Mouse (Mus musculus) heart, adult 11 months (tissue): ENCODE measurements around the gene Sema4d.
"Not testable (repeated sequence)": the region's sequence is repeated elsewhere in the genome, so short reads cannot be mapped to it uniquely, and the experiment has no call there.

ENCODE experiments used
- DNase-seq: peaks from one replicate; pipeline ENCODE4 v3.0.0; 2022

Sema4d gene

GRCm38 (mm10) chr13:51676641-51677040 is 116.9 kb downstream of the Sema4d start:
- DNase-seq = no peak

- not testable (repeated sequence) for DNase-seq
These were observed 125.4 kb downstream of the Sema4d start for GRCm38 (mm10) chr13:51668195-51668594.

GRCm38 (mm10) chr13:51663561-51663960 is 130.0 kb downstream of the Sema4d start:
- DNase-seq = no peak

GRCm38 (mm10) chr13:51659573-51659972 is 134.0 kb downstream of the Sema4d start:
- peak; percentile 44 for DNase-seq

- peak; percentile 86 for DNase-seq
These were observed 135.5 kb downstream of the Sema4d start for GRCm38 (mm10) chr13:51658094-51658493.

- peak; percentile 74 for DNase-seq
These were observed 136.9 kb downstream of the Sema4d start for GRCm38 (mm10) chr13:51656516-51657235.

- DNase-seq = peak; percentile 95
These were observed 139.6 kb downstream of the Sema4d start for GRCm38 (mm10) chr13:51653961-51654360.

GRCm38 (mm10) chr13:51653159-51653558 is 140.4 kb downstream of the Sema4d start:
- peak; percentile 69 for DNase-seq

- peak; percentile 99 for DNase-seq
These were observed 142.0 kb downstream of the Sema4d start, which contains the start of gene Secisbp2 for GRCm38 (mm10) chr13:51651408-51652064. TSS of gene Secisbp2 (plus strand) at chr13:51651697.

- DNase-seq = no peak
These were observed 143.8 kb downstream of the Sema4d start for GRCm38 (mm10) chr13:51649740-51650139.

- DNase-seq = no peak
These were observed 145.3 kb downstream of the Sema4d start for GRCm38 (mm10) chr13:51648237-51648636.

- no peak for DNase-seq
These were observed 145.8 kb downstream of the Sema4d start for GRCm38 (mm10) chr13:51647770-51648169.

- peak; percentile 40 for DNase-seq
These were observed 147.1 kb downstream of the Sema4d start for GRCm38 (mm10) chr13:51646362-51647027.

GRCm38 (mm10) chr13:51645872-51646271 is 147.7 kb downstream of the Sema4d start:
- DNase-seq = no peak

- peak; percentile 100 for DNase-seq
These were observed 148.4 kb downstream of the Sema4d start, which contains the start of gene Cks2 for GRCm38 (mm10) chr13:51644829-51645789. TSS of gene Cks2 (plus strand) at chr13:51645232.

- DNase-seq = peak; percentile 87
These were observed 149.4 kb downstream of the Sema4d start for GRCm38 (mm10) chr13:51643924-51644828.

- no peak for DNase-seq
These were observed 151.3 kb downstream of the Sema4d start for GRCm38 (mm10) chr13:51642171-51642778.

- DNase-seq = no peak
These were observed 152.1 kb downstream of the Sema4d start for GRCm38 (mm10) chr13:51641424-51641823.

GRCm38 (mm10) chr13:51638958-51639357 is 154.6 kb downstream of the Sema4d start:
- peak; percentile 34 for DNase-seq
